Mouse (Mus musculus) testis, adult 2 months (tissue): ENCODE results near the gene Cma1.

Source experiments
- CTCF ChIP-seq: fragments of 200-500 bp; IDR thresholded peaks from 2 replicates; pipeline ENCODE4 v1.5.1; 2012; ENCODE audit warnings: low read depth, mild to moderate bottlenecking, inconsistent platforms, low read length, moderate library complexity; ENCODE audit not compliant: control insufficient read depth, insufficient read depth, insufficient replicate concordance
- POLR2A ChIP-seq: fragments of 200-500 bp; IDR thresholded peaks from 2 replicates; pipeline ENCODE4 v1.6.1; 2012; ENCODE audit warnings: low read depth, mild to moderate bottlenecking, inconsistent platforms, low read length, moderate library complexity; ENCODE audit not compliant: control insufficient read depth

- TF ChIP-seq CTCF (no peak), POLR2A (no peak)
Observed at GRCm38 (mm10) chr14:55922475-55923232, 21.8 kb downstream of the Cma1 start.
